Mouse (Mus musculus) MEL (cell line): ENCODE data around the gene Cfap69.

ENCODE experiments used
- CTCF ChIP-seq, 3 experiments: IDR thresholded peaks in 2 of 3; conservative IDR thresholded peaks in 1 of 3; 2 replicates each; pipeline ENCODE4 v1.5.1; 2011 to 2012; ENCODE audit warnings: low read length in 3 of 3, low read depth in 2 of 3, mild to moderate bottlenecking in 2 of 3, improper control_type of control experiment in 1 of 3, inconsistent platforms in 1 of 3, mixed read lengths in 1 of 3, moderate library complexity in 1 of 3; ENCODE audit not compliant: control insufficient read depth in 1 of 3, insufficient read depth in 1 of 3, poor library complexity in 1 of 3, severe bottlenecking in 1 of 3
- POLR2A ChIP-seq, 2 experiments: IDR thresholded peaks; 2 replicates each; pipeline ENCODE4 v1.6.1; 2011 to 2012; ENCODE audit warnings: low read length in 2 of 2, mild to moderate bottlenecking in 2 of 2, control low read depth in 1 of 2, improper control_type of control experiment in 1 of 2, low read depth in 1 of 2, moderate library complexity in 1 of 2; ENCODE audit not compliant: control insufficient read depth in 1 of 2, insufficient read depth in 1 of 2, poor library complexity in 1 of 2

GRCm38 (mm10) chr5:5711032-5711431, 47.0 kb upstream of the Cfap69 start:
- TF ChIP-seq CTCF (IDR thresholded peaks at IDR 0.05 in 2 of 3, conservative IDR thresholded peaks at IDR 0.05 in 1 of 3; ENCODE audit: control insufficient read depth in 1 of 3, insufficient read depth in 1 of 3, low read depth in 2 of 3, low read length in 3 of 3, poor library complexity in 1 of 3, severe bottlenecking in 1 of 3) (no peak), POLR2A (IDR thresholded peaks at IDR 0.05; ENCODE audit: control insufficient read depth in 1 of 2, insufficient read depth in 1 of 2, low read depth in 1 of 2, low read length in 2 of 2, poor library complexity in 1 of 2) (no peak)
